Comparison of ENCODE assay signal across 14 mouse cellular contexts in genomic region chr11:97602223-97602622, GRCm38 (mm10). TPM values are rescaled to one million over a fixed set of nuclear protein-coding genes. Genes with fewer than 3 reads are reported as not detected.
"Had no signal": no experiment of that assay in that cellular context is flagged by ENCODE, and none has a peak within 500 bp of the region (broad histone marks: within the 10 kb centered on the region; RNA-seq: fewer than 3 reads in every experiment).

No protein-coding gene starts in this region.

- H3K4me1 ChIP-seq: liver, embryonic 12.5 days; midbrain, embryonic 13.5 days; neural tube, embryonic 12.5 days had no signal

- H3K9me3 ChIP-seq: limb, embryonic 15.5 days; liver, embryonic 12.5 days; lung, embryonic 15.5 days; midbrain, embryonic 13.5 days; neural tube, embryonic 12.5 days had no signal

- H3K4me3 ChIP-seq: layer of hippocampus, adult 2 months; limb, embryonic 15.5 days; liver, embryonic 12.5 days; lung, embryonic 15.5 days; megakaryocyte, embryonic 14.5 days; midbrain, embryonic 13.5 days; neural tube, embryonic 12.5 days had no signal

- H3K27ac ChIP-seq: kidney, postnatal 0 days; layer of hippocampus, adult 2 months; limb, embryonic 15.5 days; liver, embryonic 12.5 days; lung, embryonic 15.5 days; macrophage; midbrain, embryonic 13.5 days; neural tube, embryonic 12.5 days; stomach, postnatal 0 days had no signal

- H3K4me2 ChIP-seq: limb, embryonic 15.5 days; liver, embryonic 12.5 days; lung, embryonic 15.5 days; midbrain, embryonic 13.5 days; neural tube, embryonic 12.5 days had no signal

- ATAC-seq: liver, embryonic 12.5 days; midbrain, embryonic 13.5 days had no signal

- H3K27me3 ChIP-seq: limb, embryonic 15.5 days; midbrain, embryonic 13.5 days; neural tube, embryonic 12.5 days had no signal

- DNase-seq: kidney, postnatal 36 days; lung, postnatal 14 days; thymus, postnatal 4 days had no signal

- H3K9ac ChIP-seq: limb, embryonic 15.5 days; liver, embryonic 12.5 days; lung, embryonic 15.5 days; midbrain, embryonic 13.5 days; neural tube, embryonic 12.5 days had no signal

- H3K36me3 ChIP-seq: limb, embryonic 15.5 days; liver, embryonic 12.5 days; lung, embryonic 15.5 days; midbrain, embryonic 13.5 days; neural tube, embryonic 12.5 days had no signal

RNA-seq across cellular contexts. Expression of gene Srcin1, which starts 26.2 kb away (rescaled TPM):
- polyA plus RNA-seq: liver, embryonic 16.5 days had no signal
